Mouse (Mus musculus) kidney, adult 2 months (tissue): ENCODE results near the gene Slc4a2. TPM values are rescaled to one million over a fixed set of nuclear protein-coding genes. Genes with fewer than 3 reads are reported as not detected.

ENCODE experiments used
- DNase-seq: peaks from one replicate; pipeline ENCODE4 v3.0.0; 2021
- H3K27ac ChIP-seq: fragments of 200-500 bp; 2 replicates; pipeline ENCODE4 v1.5.1; 2012; ENCODE audit warnings: low read depth, low read length, control low read depth, inconsistent platforms; ENCODE audit not compliant: insufficient read depth
- H3K27me3 ChIP-seq: fragments of 200-500 bp; replicated peaks from 2 replicates; pipeline ENCODE4 v1.6.1; 2012; ENCODE audit warnings: mild to moderate bottlenecking, moderate library complexity, low read length, inconsistent platforms; ENCODE audit not compliant: control insufficient read depth, insufficient read depth
- H3K36me3 ChIP-seq: fragments of 200-500 bp; 2 replicates; pipeline ENCODE4 v1.6.1; 2012; ENCODE audit warnings: mild to moderate bottlenecking, moderate library complexity, low read length, inconsistent platforms; ENCODE audit not compliant: control insufficient read depth, insufficient read depth
- H3K4me1 ChIP-seq: fragments of 200-500 bp; 2 replicates; pipeline ENCODE4 v1.6.1; 2011; ENCODE audit warnings: low read length; ENCODE audit not compliant: control insufficient read depth, insufficient read depth
- H3K4me3 ChIP-seq: fragments of 200-500 bp; 2 replicates; pipeline ENCODE4 v1.5.1; 2011; ENCODE audit warnings: mild to moderate bottlenecking, low read depth, low read length, control low read depth; ENCODE audit not compliant: insufficient read depth
- CTCF ChIP-seq: fragments of 200-500 bp; conservative IDR thresholded peaks from 2 replicates; pipeline ENCODE4 v1.5.1; 2011; ENCODE audit warnings: low read depth, mild to moderate bottlenecking, control low read depth, low read length, moderate library complexity, mixed read lengths; ENCODE audit not compliant: insufficient read depth, insufficient read length
- POLR2A ChIP-seq: fragments of 200-500 bp; IDR thresholded peaks from one replicate; pipeline ENCODE4 v1.6.1; 2011; ENCODE audit warnings: low read depth, low read length, control low read depth
- WGBS: fragments of 180-500 bp; shearing (Covaris S2); methylation state at CpG from one replicate; pipeline ENCODE4 v1.1.7; 2018; 5-methylcytosine and 5-hydroxymethylcytosine counted together
- polyA plus RNA-seq: library from polyadenylated mRNA; depleted of rRNA; stranded (reverse); fragments of >200 nt; gene quantifications from 2 replicates; pipeline ENCODE4 v1.2.3, GENCODE M21; 2012; rRNA removed

The Slc4a2 gene
- 56.8 and 66.9 TPM in 2 replicates for polyA plus RNA-seq

GRCm38 (mm10) chr5:24423129-24424003 lies at the start of gene Slc4a2, which contains the start of gene Cdk5:
TSS of gene Slc4a2 (plus strand) at chr5:24423837.
TSS of gene Cdk5 (minus strand) at chr5:24423530.
- no peaks in the 10 kb centered on the region for H3K36me3 ChIP-seq
- H3K27ac ChIP-seq: peak within 1 kb of the TSS; percentile 99
- H3K27me3 ChIP-seq: no peaks in the 10 kb centered on the region
- TF ChIP-seq CTCF (no peak), POLR2A (peak; percentile 86)
- under 1% methylated on average over 46 of the region's 46 CpGs for WGBS
- H3K4me1 ChIP-seq: peaks cover 14% of the 10 kb centered on the region; the same call in 1 of the 2 replicates
- peak within 1 kb of the TSS; percentile 70 for H3K4me3 ChIP-seq
- peak; percentile 100 for DNase-seq

GRCm38 (mm10) chr5:24374216-24374615 lies 49.4 kb upstream of the Slc4a2 start:
- H3K4me3 ChIP-seq: no peak overlapping the region
- WGBS: 46% methylated on average over 6 of the region's 6 CpGs
- peak; percentile 12 for DNase-seq

DNA sequence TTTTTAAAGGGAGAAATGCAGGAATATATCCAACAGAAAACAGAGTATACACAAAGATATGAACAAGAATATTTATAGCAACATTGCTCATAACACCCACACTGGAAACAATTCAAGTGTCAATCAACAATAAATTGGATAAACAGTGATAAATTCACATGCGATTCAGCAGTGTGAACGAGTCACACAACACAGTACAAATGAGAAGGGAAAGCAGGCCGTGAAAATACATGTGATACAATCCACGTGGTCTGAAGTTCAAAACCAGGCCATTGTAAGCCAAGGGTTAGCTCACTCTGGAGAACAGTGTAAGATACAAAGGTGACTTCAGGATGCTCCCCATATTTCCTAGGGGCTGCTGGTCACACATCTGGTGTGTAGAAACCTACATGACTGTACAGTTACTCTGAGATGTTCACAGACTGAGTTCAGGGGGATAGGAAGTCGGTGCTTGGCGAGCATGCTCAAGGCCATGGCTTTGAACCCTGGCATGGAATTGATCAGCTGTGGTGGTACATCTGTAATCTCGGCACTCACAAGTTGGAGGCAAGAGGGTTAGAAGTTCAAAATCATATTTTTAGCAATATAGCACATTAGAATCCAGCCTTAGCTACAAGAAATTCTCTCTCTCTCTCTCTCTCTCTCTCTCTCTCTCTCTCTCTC lies 48.8 kb upstream of the Slc4a2 start:
- WGBS: 65% methylated on average over 7 of the region's 7 CpGs
- TF ChIP-seq CTCF (no peak), POLR2A (no peak)
- H3K4me1 ChIP-seq: no peaks in the 10 kb centered on the region

More at GRCm38 (mm10) chr5:24374216-24374615, 49.4 kb upstream of the Slc4a2 start:
- no peaks in the 10 kb centered on the region for H3K4me1 ChIP-seq
- no peaks in the 10 kb centered on the region for H3K27me3 ChIP-seq
- no peak overlapping the region for H3K27ac ChIP-seq
- TF ChIP-seq CTCF: no peak
- no peak for TF ChIP-seq POLR2A
- H3K36me3 ChIP-seq: no peaks in the 10 kb centered on the region

DNA sequence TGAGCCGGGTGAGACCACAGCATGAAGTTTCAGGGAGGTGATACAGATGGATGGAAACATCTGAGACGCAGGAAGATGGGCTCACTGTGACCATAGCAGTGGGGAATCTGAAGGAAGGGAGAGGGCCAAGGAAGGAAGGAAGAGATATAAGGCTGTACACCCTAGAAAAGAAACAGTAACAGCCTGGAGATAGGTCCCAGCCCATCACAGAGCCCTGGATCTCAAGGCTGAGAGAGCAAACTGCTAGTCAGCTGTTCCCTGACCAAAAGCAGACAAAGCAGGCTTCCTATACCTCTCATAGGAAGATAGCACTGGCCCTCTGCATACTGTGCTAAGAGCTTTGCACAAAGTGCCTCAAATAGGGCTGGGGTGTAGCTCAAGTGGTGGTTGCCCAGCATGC lies 44.9 kb upstream of the Slc4a2 start:
- Histone ChIP-seq H3K27me3 (no peaks in the 10 kb centered on the region), H3K4me1 (peaks cover 2% of the 10 kb centered on the region; the same call in 1 of the 2 replicates), H3K4me3 (no peak overlapping the region), H3K36me3 (no peaks in the 10 kb centered on the region), H3K27ac (no peak overlapping the region)
- no peak for DNase-seq
- no peak for TF ChIP-seq CTCF
- TF ChIP-seq POLR2A: no peak
- WGBS: 89% methylated on average over 2 of the region's 2 CpGs

More for the DNA sequence above, 48.8 kb upstream of the Slc4a2 start:
- no peaks in the 10 kb centered on the region for H3K36me3 ChIP-seq
- H3K27ac ChIP-seq: no peak overlapping the region
- no peak for DNase-seq
- no peaks in the 10 kb centered on the region for H3K27me3 ChIP-seq
- H3K4me3 ChIP-seq: no peak overlapping the region

DNA sequence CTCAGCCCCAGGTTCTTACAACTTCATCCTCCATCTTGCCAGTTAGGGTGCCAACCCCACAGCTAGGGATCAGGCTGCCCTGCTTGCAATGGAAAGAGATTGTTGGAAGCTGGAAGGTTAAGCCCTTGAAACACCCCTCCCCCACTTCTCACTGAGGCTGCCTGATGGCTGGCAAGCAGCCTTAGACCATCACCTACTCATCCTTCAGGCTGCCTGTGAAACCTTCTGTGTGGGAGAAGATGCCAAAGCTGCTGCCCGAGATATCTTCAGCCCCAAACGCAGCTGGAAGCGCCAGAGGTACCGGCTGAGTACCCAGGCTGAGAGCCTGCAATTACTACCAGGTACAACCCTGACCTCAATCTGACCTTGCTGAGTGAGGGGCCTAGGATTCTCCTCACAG lies 44.1 kb upstream of the Slc4a2 start:
- no peaks in the 10 kb centered on the region for H3K27me3 ChIP-seq
- no peak overlapping the region for H3K27ac ChIP-seq
- peaks cover 5% of the 10 kb centered on the region; the same call in 1 of the 2 replicates for H3K4me1 ChIP-seq
- no peak overlapping the region for H3K4me3 ChIP-seq
- no peak for DNase-seq
- TF ChIP-seq POLR2A: no peak
- TF ChIP-seq CTCF: no peak
- WGBS: 79% methylated on average over 4 of the region's 4 CpGs
- H3K36me3 ChIP-seq: no peaks in the 10 kb centered on the region

GRCm38 (mm10) chr5:24380499-24380898 lies 43.1 kb upstream of the Slc4a2 start:
- no peaks in the 10 kb centered on the region for H3K27me3 ChIP-seq
- TF ChIP-seq CTCF (no peak), POLR2A (no peak)
- WGBS: 92% methylated on average over 4 of the region's 4 CpGs
- H3K4me3 ChIP-seq: no peak overlapping the region
- no peak overlapping the region for H3K27ac ChIP-seq
- no peak for DNase-seq
- H3K4me1 ChIP-seq: peaks cover 8% of the 10 kb centered on the region; the same call in 1 of the 2 replicates
- no peaks in the 10 kb centered on the region for H3K36me3 ChIP-seq

- TF ChIP-seq POLR2A (no peak), CTCF (no peak)
- H3K4me3 ChIP-seq: no peak overlapping the region
- 79% methylated on average over 6 of the region's 6 CpGs for WGBS
- H3K36me3 ChIP-seq: no peaks in the 10 kb centered on the region
- peaks cover 8% of the 10 kb centered on the region; the same call in 1 of the 2 replicates for H3K4me1 ChIP-seq
- no peak for DNase-seq
- no peaks in the 10 kb centered on the region for H3K27me3 ChIP-seq
- no peak overlapping the region for H3K27ac ChIP-seq
These were observed 42.2 kb upstream of the Slc4a2 start for GRCm38 (mm10) chr5:24381486-24381885.
